Mouse (Mus musculus): Measurements from ENCODE around the gene Mysm1. TPM values are rescaled to one million over a fixed set of nuclear protein-coding genes. Genes with fewer than 3 reads are reported as not detected.

Mysm1 gene
- 18.8 and 19.9 TPM in 2 replicates for polyA plus RNA-seq (2012; rRNA removed)

- peak; percentile 83 to 94 for DNase-seq (ENCODE audit: extremely low spot score in 1 of 2, low spot score in 1 of 2)
Observed at GRCm38 (mm10) chr4:94978590-94979499, at the start of gene Mysm1. Mysm1 (minus strand) TSS chr4:94979100.

GRCm38 (mm10) chr4:95025847-95026600, 47.1 kb upstream of the Mysm1 start:
- no peak for DNase-seq (ENCODE audit: extremely low spot score in 1 of 2, low spot score in 1 of 2)

- DNase-seq (ENCODE audit: extremely low spot score in 1 of 2, low spot score in 1 of 2): peak in 1 of 2 experiments; percentile 39
Observed at GRCm38 (mm10) chr4:95023350-95023953, 44.6 kb upstream of the Mysm1 start.

- DNase-seq (ENCODE audit: extremely low spot score in 1 of 2, low spot score in 1 of 2): peak in 1 of 2 experiments; percentile 52
Observed at GRCm38 (mm10) chr4:95021649-95022637, 43.0 kb upstream of the Mysm1 start.

GRCm38 (mm10) chr4:95020201-95020600, 41.3 kb upstream of the Mysm1 start:
- no peak for DNase-seq (ENCODE audit: extremely low spot score in 1 of 2, low spot score in 1 of 2)

- no peak for DNase-seq (ENCODE audit: extremely low spot score in 1 of 2, low spot score in 1 of 2)
Observed at GRCm38 (mm10) chr4:95018221-95018620, 39.3 kb upstream of the Mysm1 start.

- DNase-seq (ENCODE audit: extremely low spot score in 1 of 2, low spot score in 1 of 2): no peak
Observed at GRCm38 (mm10) chr4:95012706-95013105, 33.8 kb upstream of the Mysm1 start.

GRCm38 (mm10) chr4:95012256-95012655, 33.4 kb upstream of the Mysm1 start:
- no peak for DNase-seq (ENCODE audit: extremely low spot score in 1 of 2, low spot score in 1 of 2)

- DNase-seq (ENCODE audit: extremely low spot score in 1 of 2, low spot score in 1 of 2): peak; percentile 32 to 91
Observed at GRCm38 (mm10) chr4:95008175-95009057, 29.5 kb upstream of the Mysm1 start.

- no peak for DNase-seq (ENCODE audit: extremely low spot score in 1 of 2, low spot score in 1 of 2)
Observed at GRCm38 (mm10) chr4:95007759-95008158, 28.9 kb upstream of the Mysm1 start.

- no peak for DNase-seq (ENCODE audit: extremely low spot score in 1 of 2, low spot score in 1 of 2)
Observed at GRCm38 (mm10) chr4:95005251-95005830, 26.4 kb upstream of the Mysm1 start.

- DNase-seq (ENCODE audit: extremely low spot score in 1 of 2, low spot score in 1 of 2): peak in 1 of 2 experiments; percentile 50
Observed at GRCm38 (mm10) chr4:95001043-95001775, 22.3 kb upstream of the Mysm1 start.

- no peak for DNase-seq (ENCODE audit: extremely low spot score in 1 of 2, low spot score in 1 of 2)
Observed at GRCm38 (mm10) chr4:95000147-95000546, 21.2 kb upstream of the Mysm1 start.

GRCm38 (mm10) chr4:94999249-94999648, 20.3 kb upstream of the Mysm1 start:
- peak; percentile 25 to 73 for DNase-seq (ENCODE audit: extremely low spot score in 1 of 2, low spot score in 1 of 2)

- peak in 1 of 2 experiments; percentile 56 for DNase-seq (ENCODE audit: extremely low spot score in 1 of 2, low spot score in 1 of 2)
Observed at GRCm38 (mm10) chr4:94995862-94996261, 17.0 kb upstream of the Mysm1 start.

GRCm38 (mm10) chr4:94990204-94990603, 11.3 kb upstream of the Mysm1 start:
- no peak for DNase-seq (ENCODE audit: extremely low spot score in 1 of 2, low spot score in 1 of 2)

GRCm38 (mm10) chr4:94987725-94988124, 8.8 kb upstream of the Mysm1 start:
- no peak for DNase-seq (ENCODE audit: extremely low spot score in 1 of 2, low spot score in 1 of 2)

GRCm38 (mm10) chr4:94979500-94979915, 608 bp upstream of the Mysm1 start:
- DNase-seq (ENCODE audit: extremely low spot score in 1 of 2, low spot score in 1 of 2): peak in 1 of 2 experiments; percentile 22

Data from frontal cortex, adult 2 months (tissue).